ENCODE assay signal across 8 mouse cellular contexts in the genomic region with DNA sequence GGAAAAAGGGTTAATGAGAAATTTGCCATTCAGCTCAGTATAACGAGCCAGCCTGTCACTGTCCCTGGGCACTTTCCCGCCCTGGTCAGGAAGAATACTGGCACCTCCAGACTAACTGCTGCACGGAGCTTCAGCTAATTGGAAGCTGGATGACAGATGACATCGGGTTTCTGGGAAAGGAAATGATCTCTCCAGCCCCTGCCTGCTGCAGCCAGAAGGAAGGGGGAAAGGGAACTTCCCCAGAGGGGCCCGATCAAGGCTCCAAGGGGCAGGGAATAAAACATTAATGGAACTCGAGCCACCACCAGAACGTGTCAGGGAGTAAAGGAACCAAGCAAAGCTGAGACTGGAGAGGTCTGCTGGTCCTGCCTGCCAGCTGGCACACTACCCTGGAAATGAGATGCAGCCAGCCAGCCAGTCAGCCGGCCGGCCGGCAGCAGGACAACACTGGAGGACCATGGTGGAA.
DNase-seq lines count a peak whose midpoint lies in the region; ATAC-seq and TF ChIP-seq lines count a peak whose summit lies in the region.

No protein-coding gene starts in this region.

- WGBS in forebrain, embryonic 13.5 days = 25% methylated on average over 10 of the region's 10 CpGs

- H3K4me2 ChIP-seq in forebrain, embryonic 13.5 days = peak overlapping the region; percentile 21

- H3K27me3 ChIP-seq in forebrain, embryonic 13.5 days = no peaks in the 10 kb centered on the region

- H3K9ac ChIP-seq in forebrain, embryonic 13.5 days = no peak overlapping the region

- intact Hi-C loops in heart, postnatal 10 days (cut with DNase I) = no loop called here

- peaks cover 35% of the 10 kb centered on the region for H3K4me1 ChIP-seq in forebrain, embryonic 13.5 days

- no peaks in the 10 kb centered on the region for H3K9me3 ChIP-seq in forebrain, embryonic 13.5 days (replicated peaks)

- peak; percentile 79 for ATAC-seq in forebrain, embryonic 13.5 days
- ATAC-seq in activated CD4-positive, CD25-positive, alpha-beta regulatory T cell, adult 4 months = no peak

- peak overlapping the region; percentile 66 for H3K27ac ChIP-seq in forebrain, embryonic 13.5 days

- TF ChIP-seq POLR2A in brain, embryonic 14.5 days (IDR thresholded peaks at IDR 0.05; ENCODE audit: borderline replicate concordance, extremely low read depth, insufficient read depth, insufficient read length, poor library complexity, severe bottlenecking) = no peak

- no peak overlapping the region for H3K4me3 ChIP-seq in forebrain, embryonic 13.5 days

- peak; percentile 18 for DNase-seq in NIH3T3 (ENCODE audit: low read depth)
- peak; percentile 92 for DNase-seq in brain, embryonic 14.5 days (ENCODE audit: low read depth)
- peak; percentile 82 to 83 for DNase-seq in heart, postnatal 10 days
- peak; percentile 54 for DNase-seq in kidney, postnatal 10 days
- DNase-seq in lung, postnatal 36 days = peak; percentile 74
- no peak for DNase-seq in thymus, postnatal 4 days

- H3K36me3 ChIP-seq in forebrain, embryonic 13.5 days (ENCODE audit: poor library complexity, severe bottlenecking) = no peaks in the 10 kb centered on the region

- TF ChIP-seq CTCF in brain, embryonic 14.5 days (IDR thresholded peaks at IDR 0.05; ENCODE audit: borderline replicate concordance, extremely low read depth, insufficient read depth, insufficient read length) = no peak
